Mouse (Mus musculus): ENCODE measurements at regions not wholly inside any gene's neighbourhood (a gene's known extent, or its start where the extent isn't known, plus 50 kb on each side); places are given as distances from the start of the nearest gene placed in this dataset.

GRCm38 (mm10) chr15:86677016-86677415 lies 462.8 kb downstream of the Tbc1d22a start:
- H3K4me1 ChIP-seq (ENCODE audit: control insufficient read depth, insufficient read depth, low read length), result no peaks in the 10 kb centered on the region
- no peaks in the 10 kb centered on the region for H3K27me3 ChIP-seq (ENCODE audit: control insufficient read depth, insufficient read depth, low read length)
- no peak overlapping the region for H3K4me3 ChIP-seq (replicated peaks; ENCODE audit: insufficient read depth, low read depth, low read length)
- 75% methylated on average over 7 of the region's 7 CpGs for WGBS
- DNase-seq, result no peak
- no peak overlapping the region for H3K27ac ChIP-seq (ENCODE audit: insufficient read depth, low read length)
- TF ChIP-seq CTCF (IDR thresholded peaks at IDR 0.05; ENCODE audit: borderline replicate concordance, insufficient read depth, low read depth, low read length) (no peak), POLR2A (IDR thresholded peaks at IDR 0.05; ENCODE audit: borderline replicate concordance, insufficient read depth, low read length) (no peak)

GRCm38 (mm10) chr15:86683081-86683480 lies 468.8 kb downstream of the Tbc1d22a start:
- DNase-seq, result peak in 1 of 2 experiments; percentile 8
- H3K27me3 ChIP-seq (ENCODE audit: control insufficient read depth, insufficient read depth, low read length), result no peaks in the 10 kb centered on the region
- no peaks in the 10 kb centered on the region for H3K4me1 ChIP-seq (ENCODE audit: control insufficient read depth, insufficient read depth, low read length)
- no peak overlapping the region for H3K4me3 ChIP-seq (replicated peaks; ENCODE audit: insufficient read depth, low read depth, low read length)
- 51% methylated on average over 12 of the region's 12 CpGs for WGBS
- TF ChIP-seq CTCF (IDR thresholded peaks at IDR 0.05; ENCODE audit: borderline replicate concordance, insufficient read depth, low read depth, low read length), result no peak
- TF ChIP-seq POLR2A (IDR thresholded peaks at IDR 0.05; ENCODE audit: borderline replicate concordance, insufficient read depth, low read length), result no peak
- no peak overlapping the region for H3K27ac ChIP-seq (ENCODE audit: insufficient read depth, low read length)

GRCm38 (mm10) chr15:86689694-86690093 lies 475.4 kb downstream of the Tbc1d22a start:
- WGBS, result 40% methylated on average over 8 of the region's 8 CpGs
- no peak overlapping the region for H3K27ac ChIP-seq (ENCODE audit: insufficient read depth, low read length)
- TF ChIP-seq POLR2A (IDR thresholded peaks at IDR 0.05; ENCODE audit: borderline replicate concordance, insufficient read depth, low read length) (no peak), CTCF (IDR thresholded peaks at IDR 0.05; ENCODE audit: borderline replicate concordance, insufficient read depth, low read depth, low read length) (no peak)
- H3K4me3 ChIP-seq (replicated peaks; ENCODE audit: insufficient read depth, low read depth, low read length), result no peak overlapping the region
- H3K4me1 ChIP-seq (ENCODE audit: control insufficient read depth, insufficient read depth, low read length), result no peaks in the 10 kb centered on the region
- no peaks in the 10 kb centered on the region for H3K27me3 ChIP-seq (ENCODE audit: control insufficient read depth, insufficient read depth, low read length)
- no peak for DNase-seq

- Histone ChIP-seq H3K27me3 (ENCODE audit: control insufficient read depth, insufficient read depth, low read length) (no peaks in the 10 kb centered on the region), H3K4me3 (replicated peaks; ENCODE audit: insufficient read depth, low read depth, low read length) (no peak overlapping the region), H3K4me1 (ENCODE audit: control insufficient read depth, insufficient read depth, low read length) (peaks cover 5% of the 10 kb centered on the region; the same call in 1 of the 2 replicates), H3K27ac (ENCODE audit: insufficient read depth, low read length) (no peak overlapping the region)
- TF ChIP-seq POLR2A (IDR thresholded peaks at IDR 0.05; ENCODE audit: borderline replicate concordance, insufficient read depth, low read length), result no peak
- DNase-seq, result peak; percentile 23 to 69
- WGBS, result 22% methylated on average over 4 of the region's 4 CpGs
These were observed 482.5 kb downstream of the Tbc1d22a start for GRCm38 (mm10) chr15:86696806-86697205.

- H3K27me3 ChIP-seq (ENCODE audit: control insufficient read depth, insufficient read depth, low read length), result no peaks in the 10 kb centered on the region
- H3K27ac ChIP-seq (ENCODE audit: insufficient read depth, low read length), result no peak overlapping the region
- 92% methylated on average over 2 of the region's 2 CpGs for WGBS
- TF ChIP-seq CTCF (IDR thresholded peaks at IDR 0.05; ENCODE audit: borderline replicate concordance, insufficient read depth, low read depth, low read length), result no peak
- TF ChIP-seq POLR2A (IDR thresholded peaks at IDR 0.05; ENCODE audit: borderline replicate concordance, insufficient read depth, low read length), result no peak
- DNase-seq, result no peak
- H3K4me1 ChIP-seq (ENCODE audit: control insufficient read depth, insufficient read depth, low read length), result no peaks in the 10 kb centered on the region
- no peak overlapping the region for H3K4me3 ChIP-seq (replicated peaks; ENCODE audit: insufficient read depth, low read depth, low read length)
These were observed 496.2 kb downstream of the Tbc1d22a start for GRCm38 (mm10) chr15:86710429-86710828.

- no peak overlapping the region for H3K4me3 ChIP-seq (replicated peaks; ENCODE audit: insufficient read depth, low read depth, low read length)
- no peak for DNase-seq
- TF ChIP-seq CTCF (IDR thresholded peaks at IDR 0.05; ENCODE audit: borderline replicate concordance, insufficient read depth, low read depth, low read length), result no peak
- no peak for TF ChIP-seq POLR2A (IDR thresholded peaks at IDR 0.05; ENCODE audit: borderline replicate concordance, insufficient read depth, low read length)
- WGBS, result 64% methylated on average over 9 of the region's 9 CpGs
- no peak overlapping the region for H3K27ac ChIP-seq (ENCODE audit: insufficient read depth, low read length)
- no peaks in the 10 kb centered on the region; the same call in 1 of the 2 replicates for H3K4me1 ChIP-seq (ENCODE audit: control insufficient read depth, insufficient read depth, low read length)
- H3K27me3 ChIP-seq (ENCODE audit: control insufficient read depth, insufficient read depth, low read length), result no peaks in the 10 kb centered on the region
These were observed 504.1 kb downstream of the Tbc1d22a start for GRCm38 (mm10) chr15:86718376-86718775.

- H3K4me3 ChIP-seq (replicated peaks; ENCODE audit: insufficient read depth, low read depth, low read length), result no peak overlapping the region
- WGBS, result 92% methylated on average over 12 of the region's 12 CpGs
- no peak for DNase-seq
- no peaks in the 10 kb centered on the region; the same call in 1 of the 2 replicates for H3K4me1 ChIP-seq (ENCODE audit: control insufficient read depth, insufficient read depth, low read length)
- TF ChIP-seq CTCF (IDR thresholded peaks at IDR 0.05; ENCODE audit: borderline replicate concordance, insufficient read depth, low read depth, low read length) (no peak), POLR2A (IDR thresholded peaks at IDR 0.05; ENCODE audit: borderline replicate concordance, insufficient read depth, low read length) (no peak)
- no peak overlapping the region for H3K27ac ChIP-seq (ENCODE audit: insufficient read depth, low read length)
- H3K27me3 ChIP-seq (ENCODE audit: control insufficient read depth, insufficient read depth, low read length), result no peaks in the 10 kb centered on the region
These were observed 504.8 kb downstream of the Tbc1d22a start for GRCm38 (mm10) chr15:86719088-86719487.

- DNase-seq, result no peak
- Histone ChIP-seq H3K4me3 (replicated peaks; ENCODE audit: insufficient read depth, low read depth, low read length) (no peak overlapping the region), H3K4me1 (ENCODE audit: control insufficient read depth, insufficient read depth, low read length) (no peaks in the 10 kb centered on the region; the same call in 1 of the 2 replicates), H3K27me3 (ENCODE audit: control insufficient read depth, insufficient read depth, low read length) (no peaks in the 10 kb centered on the region), H3K27ac (ENCODE audit: insufficient read depth, low read length) (no peak overlapping the region)
- WGBS, result 56% methylated on average over 5 of the region's 5 CpGs
- TF ChIP-seq POLR2A (IDR thresholded peaks at IDR 0.05; ENCODE audit: borderline replicate concordance, insufficient read depth, low read length) (no peak), CTCF (IDR thresholded peaks at IDR 0.05; ENCODE audit: borderline replicate concordance, insufficient read depth, low read depth, low read length) (no peak)
These were observed 506.9 kb downstream of the Tbc1d22a start for GRCm38 (mm10) chr15:86721131-86721530.

Measured in cerebellum, adult 2 months (tissue).